Mouse (Mus musculus): ENCODE results near the gene Usp31.

Usp31 gene

DNA sequence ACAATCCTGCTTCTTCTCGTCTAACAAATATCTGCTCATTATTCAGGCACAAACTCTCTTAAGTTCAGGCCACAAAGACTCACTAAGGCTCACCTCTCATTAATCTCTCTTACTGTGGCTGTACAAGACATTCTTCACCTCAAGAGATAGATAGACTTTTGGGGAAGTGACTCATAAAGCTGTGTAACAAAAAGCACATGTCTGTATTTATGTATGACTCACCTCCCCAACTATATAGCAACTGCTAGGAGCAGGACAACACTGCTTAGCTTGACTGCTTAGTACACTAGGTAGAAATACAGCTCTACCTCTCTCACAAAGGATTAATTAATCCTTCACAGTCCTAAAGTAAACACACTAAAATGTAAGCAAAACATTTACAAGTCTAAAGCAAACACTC is 46.3 kb downstream of the Usp31 start:
- DNase-seq (ENCODE audit: inconsistent age in 2 of 2, low spot score in 1 of 2) = no peak

DNA sequence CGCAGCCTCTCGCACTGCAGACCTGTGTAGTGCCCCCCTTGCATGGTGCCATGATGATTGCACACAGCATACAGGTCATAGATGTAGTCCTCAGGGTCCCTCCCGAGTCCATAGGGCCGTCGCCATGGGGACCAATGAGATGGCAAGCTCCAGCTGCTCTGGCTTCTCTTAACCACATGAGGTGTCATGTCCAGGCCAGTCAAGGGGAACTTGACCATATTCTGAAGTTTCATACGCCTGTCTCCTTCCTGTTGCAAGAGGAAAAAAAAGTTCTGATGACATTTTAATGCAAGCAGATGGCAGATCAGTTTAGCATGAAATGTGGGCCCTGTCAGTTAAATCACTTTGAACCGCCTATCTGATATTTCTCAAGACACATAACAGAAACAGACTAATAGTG is 48.2 kb downstream of the Usp31 start:
- DNase-seq (ENCODE audit: inconsistent age in 2 of 2, low spot score in 1 of 2) = no peak

DNA sequence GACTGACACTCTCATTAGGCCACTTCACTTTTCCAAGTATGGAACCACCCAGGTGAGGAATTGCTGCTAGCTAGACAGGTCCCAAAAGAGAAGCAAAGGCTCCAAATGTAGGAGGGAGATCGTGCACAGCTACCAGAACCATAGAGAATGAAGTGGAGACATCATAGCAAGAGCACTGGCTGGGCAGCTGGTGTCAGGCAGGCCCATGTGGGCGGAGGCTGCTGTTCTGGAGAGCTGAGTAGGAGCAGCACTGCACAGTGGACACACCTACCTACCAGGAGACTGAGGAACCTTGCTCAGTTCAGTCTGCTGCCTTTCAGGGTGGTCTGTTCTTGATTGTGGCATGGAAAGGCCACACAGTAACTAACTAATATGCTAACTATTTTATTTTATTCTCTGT is 52.4 kb downstream of the Usp31 start:
- DNase-seq (ENCODE audit: inconsistent age in 2 of 2, low spot score in 1 of 2) = no peak

DNA sequence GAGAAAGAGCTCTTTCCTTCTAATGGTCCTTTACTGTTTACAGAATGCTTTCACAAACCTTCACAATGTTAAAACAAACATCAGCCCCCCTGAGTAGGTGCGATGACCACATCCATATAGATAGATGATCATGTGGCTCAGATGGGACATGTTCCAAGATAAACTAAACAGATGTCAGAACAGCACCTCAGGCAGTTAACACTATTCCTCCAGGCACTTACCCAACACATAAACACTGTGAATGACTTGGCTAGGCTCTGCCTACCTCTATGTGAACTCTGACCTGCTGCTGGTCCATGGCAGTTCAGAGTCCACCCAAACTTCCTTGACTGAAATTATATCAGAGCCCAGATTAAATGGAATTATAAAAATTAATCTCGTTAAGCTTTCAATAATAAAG is 54.4 kb downstream of the Usp31 start:
- no peak for DNase-seq (ENCODE audit: inconsistent age in 2 of 2, low spot score in 1 of 2)

DNA sequence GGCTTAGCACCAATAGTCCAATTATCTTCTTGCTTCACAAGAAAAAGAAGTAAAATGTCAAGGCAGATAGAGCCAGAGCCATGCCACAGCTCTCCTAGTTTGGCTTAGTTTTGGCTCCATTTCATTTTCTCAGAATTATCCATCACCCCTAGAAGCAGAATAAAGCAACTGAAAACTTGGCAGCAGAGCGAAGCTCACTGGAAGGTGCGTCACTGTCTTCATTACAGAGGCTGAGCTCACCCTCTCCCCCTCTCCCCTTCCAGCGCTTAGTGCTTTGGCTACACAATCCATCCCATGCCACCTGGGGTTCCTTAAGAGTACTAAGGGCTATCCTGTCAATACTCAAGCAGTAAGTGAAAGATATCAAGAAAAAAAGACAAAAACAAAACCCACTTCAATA is 56.3 kb downstream of the Usp31 start:
- DNase-seq (ENCODE audit: inconsistent age in 2 of 2, low spot score in 1 of 2) = peak; percentile 57 to 83

DNA sequence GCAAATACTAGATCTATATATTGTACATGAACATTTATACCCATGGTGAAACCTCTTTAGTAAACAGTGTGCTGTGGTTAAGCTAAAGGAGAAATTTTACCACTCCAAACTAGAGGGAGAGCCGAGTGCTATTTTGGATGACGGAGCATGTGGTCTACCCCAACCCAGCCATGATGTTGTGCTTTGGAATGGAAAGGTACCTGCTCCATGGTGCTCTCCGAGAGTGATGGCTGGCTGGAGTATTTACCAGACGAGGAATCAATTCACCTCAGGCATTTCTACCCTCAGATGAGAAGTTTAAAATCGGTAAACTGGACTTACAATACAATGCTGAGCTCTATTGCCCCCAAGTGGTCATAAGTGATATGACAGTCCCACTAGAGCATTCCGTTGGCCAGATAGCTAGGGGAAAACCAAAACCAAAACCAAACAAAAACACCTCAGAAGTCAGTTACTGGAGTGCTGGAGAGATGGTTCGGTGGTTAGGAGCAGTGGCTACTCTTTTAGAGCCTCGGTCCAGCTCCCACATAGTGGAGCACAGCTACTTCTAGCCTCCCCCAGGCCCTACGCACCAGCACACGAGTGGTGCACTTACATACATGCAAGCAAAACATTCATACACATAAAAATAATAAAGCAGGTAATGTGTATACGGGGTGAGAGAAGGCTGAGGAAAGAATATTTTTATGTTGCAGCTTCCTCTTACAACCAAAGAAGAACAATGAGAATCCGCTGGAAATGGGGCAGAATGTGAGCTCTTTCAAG is 65.9 kb downstream of the Usp31 start:
- DNase-seq (ENCODE audit: inconsistent age in 2 of 2, low spot score in 1 of 2) = peak; percentile 58 to 91

DNA sequence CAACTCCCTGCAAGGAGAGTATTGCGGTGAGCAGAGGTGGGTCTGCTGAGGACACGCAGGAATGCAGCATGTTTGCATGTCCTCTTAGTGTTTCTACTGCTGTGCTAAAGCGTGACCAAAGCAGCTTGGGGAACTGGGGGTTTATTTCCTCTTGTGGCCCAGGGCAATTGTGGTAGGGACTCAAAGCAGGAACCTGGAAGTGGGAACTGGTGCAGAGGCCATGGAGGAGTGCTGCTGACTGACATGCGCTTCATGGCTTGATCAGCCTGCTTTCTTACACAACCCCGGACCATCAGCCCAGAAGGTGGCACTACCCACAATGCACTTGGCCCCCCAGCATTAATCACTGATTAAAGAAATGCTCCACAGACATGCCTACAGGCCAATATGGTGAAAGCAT is 70.3 kb downstream of the Usp31 start:
- DNase-seq (ENCODE audit: inconsistent age in 2 of 2, low spot score in 1 of 2) = no peak

DNA sequence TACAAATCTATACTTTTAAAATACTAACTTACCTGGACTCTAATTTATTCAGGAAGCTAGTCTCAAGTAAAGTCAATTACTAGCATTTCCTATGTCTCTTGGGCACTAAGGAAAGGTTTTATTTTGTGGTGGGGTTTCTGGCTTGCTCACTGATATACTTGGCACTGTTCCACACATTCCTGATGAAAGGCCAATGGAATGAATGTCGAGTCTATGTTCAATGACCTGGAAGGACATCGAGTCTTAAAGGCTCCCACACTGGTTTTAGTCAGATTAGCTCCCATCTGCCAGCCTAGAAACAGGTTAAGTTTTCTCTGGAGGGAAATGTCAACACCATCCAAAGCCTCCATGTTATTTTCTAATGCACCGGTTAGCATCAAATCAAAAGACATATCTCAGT is 72.8 kb downstream of the Usp31 start:
- DNase-seq (ENCODE audit: inconsistent age in 2 of 2, low spot score in 1 of 2) = no peak

DNA sequence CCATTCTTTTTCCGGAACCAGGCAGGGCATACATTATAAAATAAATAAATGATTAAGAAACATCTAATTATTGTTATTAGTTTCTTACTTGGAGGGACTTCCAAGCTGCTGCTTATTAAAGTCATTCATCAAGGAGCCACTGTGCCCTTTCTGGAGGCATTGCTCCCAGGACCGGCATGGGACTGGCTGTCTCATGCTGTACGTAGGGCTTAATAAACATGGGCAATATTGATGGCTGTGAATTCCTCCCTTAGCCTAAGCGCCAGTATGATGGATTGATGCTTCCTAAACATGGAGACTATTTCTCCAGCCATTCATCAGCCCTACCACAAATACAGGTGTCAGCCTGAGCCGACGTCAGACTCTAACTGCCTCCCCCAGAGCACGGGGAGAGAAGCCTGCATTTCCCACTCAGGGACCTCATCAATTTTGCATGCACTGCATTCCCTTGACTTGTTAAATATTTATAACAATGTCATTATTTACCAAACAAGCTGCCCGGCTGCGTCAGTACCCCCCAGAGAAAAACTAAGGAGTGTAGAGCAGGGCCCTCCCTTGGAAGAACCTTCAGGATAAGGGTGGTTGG is 84.1 kb downstream of the Usp31 start:
- no peak for DNase-seq (ENCODE audit: inconsistent age in 2 of 2, low spot score in 1 of 2)

DNA sequence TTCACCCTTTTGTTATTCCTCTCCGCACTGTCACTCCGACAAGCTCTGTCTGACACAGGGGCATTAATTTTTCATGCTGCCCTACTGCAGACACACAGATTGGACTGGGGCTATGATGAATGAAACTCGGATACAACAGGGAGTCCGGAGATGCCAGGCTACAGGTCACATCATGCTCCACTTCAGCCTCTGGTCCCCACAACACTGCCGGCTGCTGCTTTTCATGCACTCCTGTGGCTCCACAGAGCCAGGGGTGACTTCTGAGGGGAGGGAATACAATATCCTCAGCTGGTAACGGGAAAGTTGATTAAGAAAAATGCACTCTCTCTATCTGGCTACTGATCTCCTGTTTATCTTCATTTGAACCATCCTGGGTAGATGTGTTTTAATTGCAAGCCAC is 84.6 kb downstream of the Usp31 start:
- DNase-seq (ENCODE audit: inconsistent age in 2 of 2, low spot score in 1 of 2) = no peak

DNA sequence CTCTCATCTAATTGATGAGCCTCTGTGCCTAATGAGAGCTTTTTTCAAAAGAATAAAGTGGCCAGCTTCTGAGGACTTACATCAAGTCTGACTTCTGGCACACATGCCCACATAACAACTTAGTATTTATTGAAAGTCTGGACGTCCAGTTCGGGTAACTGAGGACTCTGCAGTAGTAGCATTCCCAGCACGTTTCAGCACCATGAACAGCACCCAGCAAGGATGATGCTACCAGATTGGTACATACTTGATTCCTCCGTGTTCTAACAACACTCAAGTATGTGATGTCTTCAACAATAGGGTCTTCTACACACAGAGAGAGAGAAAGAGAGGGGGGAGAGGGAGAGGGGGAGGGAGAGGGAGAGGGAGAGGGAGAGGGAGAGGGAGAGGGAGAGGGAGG is 105.4 kb downstream of the Usp31 start:
- peak in 1 of 2 experiments; percentile 51 for DNase-seq (ENCODE audit: inconsistent age in 2 of 2, low spot score in 1 of 2)

DNA sequence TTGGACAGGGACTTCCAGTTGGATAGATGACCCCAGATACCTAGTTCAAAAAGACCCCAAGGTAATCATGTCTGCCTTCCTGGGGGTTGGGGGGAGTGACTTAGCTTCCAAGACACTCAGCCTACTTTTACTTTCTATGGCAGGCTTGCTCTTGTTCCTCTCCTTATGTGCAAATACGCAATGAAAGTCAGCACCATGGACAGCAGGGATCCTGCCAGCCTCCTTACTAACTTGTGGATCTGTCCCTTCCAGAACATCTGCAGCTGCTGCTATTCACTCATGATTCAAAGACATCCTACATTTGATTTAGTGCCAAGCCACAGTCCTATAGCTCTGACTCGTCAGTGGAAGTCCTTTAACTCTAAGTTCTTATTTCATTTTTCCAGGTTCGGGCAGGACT is 110.7 kb downstream of the Usp31 start:
- peak in 1 of 2 experiments; percentile 44 for DNase-seq (ENCODE audit: inconsistent age in 2 of 2, low spot score in 1 of 2)

DNA sequence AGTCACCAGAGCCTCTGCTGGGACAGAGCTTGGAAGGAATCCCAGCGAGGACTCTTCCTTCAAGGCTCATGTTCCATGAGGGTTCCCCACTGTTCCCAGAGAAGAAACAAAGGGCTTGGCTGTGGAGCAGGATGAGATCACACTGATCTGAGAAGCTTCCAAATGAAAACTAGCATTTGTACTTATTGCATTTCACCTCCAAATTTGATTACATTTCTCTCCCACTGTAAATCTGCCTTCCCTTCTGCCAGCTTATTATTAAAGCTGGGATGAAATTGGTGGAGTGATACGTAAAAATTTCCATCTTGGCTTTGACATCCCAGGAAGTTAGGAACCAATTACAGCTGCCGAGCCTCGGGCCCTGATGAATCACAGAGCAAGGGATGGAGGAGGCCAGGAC is 111.6 kb downstream of the Usp31 start:
- peak in 1 of 2 experiments; percentile 29 for DNase-seq (ENCODE audit: inconsistent age in 2 of 2, low spot score in 1 of 2)

DNA sequence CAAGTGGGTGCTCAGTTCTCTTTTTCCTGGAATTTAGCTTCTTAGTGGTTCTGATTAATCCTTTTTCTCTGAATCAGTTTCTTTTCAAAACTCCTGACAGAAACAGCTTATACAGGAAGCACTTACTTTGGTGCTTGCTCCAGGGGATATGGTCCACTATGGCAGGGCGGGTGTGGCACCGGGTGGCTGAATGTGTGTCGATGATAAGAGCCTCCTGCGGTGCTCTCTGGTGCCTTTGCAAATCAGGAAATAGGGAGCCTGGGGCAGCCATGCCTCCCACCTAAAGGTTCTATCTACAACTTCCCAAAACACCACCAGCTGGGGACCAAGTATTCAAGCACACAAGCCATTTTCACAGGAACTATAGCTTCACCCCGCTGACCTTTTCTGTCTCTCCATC is 112.0 kb downstream of the Usp31 start:
- DNase-seq (ENCODE audit: inconsistent age in 2 of 2, low spot score in 1 of 2) = no peak

DNA sequence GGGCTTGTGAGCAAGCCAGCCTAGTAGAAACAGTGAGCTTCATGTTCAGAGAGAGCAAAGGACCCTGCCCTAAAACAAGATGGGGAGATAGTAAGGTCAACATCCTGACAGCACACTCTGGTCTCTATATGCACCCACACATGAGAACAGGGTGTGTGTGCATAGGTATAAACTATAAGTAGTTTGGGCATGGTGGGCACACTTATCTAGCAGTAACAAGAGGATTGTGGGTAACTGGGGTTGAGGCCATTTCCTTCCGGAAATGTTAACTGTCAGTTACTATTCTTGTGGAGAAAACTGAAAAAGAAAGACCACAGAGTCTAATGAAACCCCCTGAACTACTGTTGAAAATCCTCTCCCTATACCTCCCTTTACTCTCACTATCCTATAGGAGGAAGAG is 112.4 kb downstream of the Usp31 start:
- no peak for DNase-seq (ENCODE audit: inconsistent age in 2 of 2, low spot score in 1 of 2)

Data from adrenal gland, adult (tissue).